Mouse (Mus musculus) cerebellum, postnatal 36 days (tissue): ENCODE results near the gene Stom.

ENCODE experiments used
- DNase-seq, 2 experiments: peaks; one replicate each; pipeline ENCODE4 v3.0.0; 2021 to 2022; ENCODE audit warnings: mixed read lengths in 2 of 2

Stom gene

GRCm38 (mm10) chr2:35318405-35318804 lies 18.4 kb downstream of the Stom start:
- DNase-seq: no peak

GRCm38 (mm10) chr2:35317604-35318003 lies 19.2 kb downstream of the Stom start:
- DNase-seq: no peak

- no peak for DNase-seq
Observed at GRCm38 (mm10) chr2:35314300-35314699, 22.5 kb downstream of the Stom start.

GRCm38 (mm10) chr2:35309906-35310493 lies 26.8 kb downstream of the Stom start:
- DNase-seq: no peak

GRCm38 (mm10) chr2:35308166-35308565 lies 28.6 kb downstream of the Stom start:
- no peak for DNase-seq

GRCm38 (mm10) chr2:35302049-35302885 lies 34.5 kb downstream of the Stom start:
- no peak for DNase-seq

GRCm38 (mm10) chr2:35299437-35299836 lies 37.3 kb downstream of the Stom start:
- no peak for DNase-seq

- DNase-seq: peak; percentile 77 to 83
Observed at GRCm38 (mm10) chr2:35297703-35298332, 39.0 kb downstream of the Stom start.

GRCm38 (mm10) chr2:35293291-35293690 lies 43.5 kb downstream of the Stom start:
- DNase-seq: peak; percentile 34 to 57

GRCm38 (mm10) chr2:35292700-35293099 lies 44.1 kb downstream of the Stom start:
- DNase-seq: no peak

GRCm38 (mm10) chr2:35291856-35292255 lies 44.9 kb downstream of the Stom start:
- peak; percentile 38 to 59 for DNase-seq

GRCm38 (mm10) chr2:35288758-35289635 lies 47.8 kb downstream of the Stom start:
- DNase-seq: peak; percentile 81 to 91

GRCm38 (mm10) chr2:35287017-35287620 lies 49.7 kb downstream of the Stom start:
- DNase-seq: no peak

GRCm38 (mm10) chr2:35285209-35285608 lies 51.6 kb downstream of the Stom start:
- DNase-seq: no peak

- no peak for DNase-seq
Observed at GRCm38 (mm10) chr2:35283997-35284396, 52.8 kb downstream of the Stom start.

- no peak for DNase-seq
Observed at GRCm38 (mm10) chr2:35282214-35282613, 54.6 kb downstream of the Stom start.

- DNase-seq: no peak
Observed at GRCm38 (mm10) chr2:35280001-35280400, 56.8 kb downstream of the Stom start.

GRCm38 (mm10) chr2:35278371-35279210 lies 58.2 kb downstream of the Stom start:
- no peak for DNase-seq

- no peak for DNase-seq
Observed at GRCm38 (mm10) chr2:35277686-35278085, 59.1 kb downstream of the Stom start.

- DNase-seq: no peak
Observed at GRCm38 (mm10) chr2:35273536-35273935, 63.2 kb downstream of the Stom start.

- no peak for DNase-seq
Observed at GRCm38 (mm10) chr2:35272881-35273280, 63.9 kb downstream of the Stom start.
